Mouse (Mus musculus) liver, postnatal 0 days (tissue): ENCODE results near the gene Tpbgl.
A peak's percentile ranks its signal among the peaks of the same experiment; 100 is the strongest.

ENCODE experiments used
- CTCF ChIP-seq: sonication (generic); IDR thresholded peaks from 2 replicates; pipeline ENCODE4 v1.5.1; 2016; ENCODE audit warnings: antibody characterized with exemption, low read depth
- EP300 ChIP-seq: IDR thresholded peaks from 2 replicates; pipeline ENCODE4 v1.6.1; 2016; ENCODE audit warnings: antibody characterized with exemption, low read depth, mild to moderate bottlenecking

DNA sequence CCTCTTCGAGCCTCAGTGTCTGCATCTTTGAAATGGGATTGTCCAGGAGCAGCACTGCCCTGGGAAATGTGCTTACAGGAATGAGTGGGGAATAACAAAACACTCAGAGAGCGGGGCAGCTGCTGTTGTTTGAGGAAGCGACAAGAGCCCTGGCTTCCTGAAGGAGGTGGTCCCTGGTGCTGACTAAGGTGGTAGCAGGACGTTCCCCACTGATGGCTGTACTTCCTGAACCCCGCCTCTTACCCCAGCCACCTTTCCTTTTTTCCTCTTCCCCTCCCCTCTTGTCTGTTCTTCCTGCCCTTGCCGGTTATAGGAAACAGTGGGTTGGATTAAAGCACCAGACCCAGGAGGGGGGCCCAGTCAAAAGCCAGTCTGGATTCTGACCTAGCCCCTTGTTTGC lies 46.7 kb downstream of the Tpbgl start:
- 0 out of 2 replicates have a peak, but pooled peaks have one; percentile 14 for TF ChIP-seq EP300
- TF ChIP-seq CTCF, result no peak
